Mouse (Mus musculus): ENCODE measurements around the gene Ppp1r14c.
"Not testable (repeated sequence)": the region's sequence is repeated elsewhere in the genome, so short reads cannot be mapped to it uniquely, and the experiment has no call there.

Ppp1r14c gene

GRCm38 (mm10) chr10:3458686-3459085 is 92.8 kb downstream of the Ppp1r14c start:
- DNase-seq (ENCODE audit: extremely low read depth, insufficient read length, low spot score): no peak

GRCm38 (mm10) chr10:3460841-3461240 is 95.0 kb downstream of the Ppp1r14c start:
- no peak for DNase-seq (ENCODE audit: extremely low read depth, insufficient read length, low spot score)

GRCm38 (mm10) chr10:3466135-3466626 is 100.3 kb downstream of the Ppp1r14c start:
- DNase-seq (ENCODE audit: extremely low read depth, insufficient read length, low spot score): peak; percentile 45

GRCm38 (mm10) chr10:3468590-3468989 is 102.7 kb downstream of the Ppp1r14c start:
- no peak for DNase-seq (ENCODE audit: extremely low read depth, insufficient read length, low spot score)

GRCm38 (mm10) chr10:3476611-3477010 is 110.8 kb downstream of the Ppp1r14c start:
- DNase-seq (ENCODE audit: extremely low read depth, insufficient read length, low spot score): peak; percentile 56

GRCm38 (mm10) chr10:3479772-3480171 is 113.9 kb downstream of the Ppp1r14c start:
- no peak for DNase-seq (ENCODE audit: extremely low read depth, insufficient read length, low spot score)

GRCm38 (mm10) chr10:3490052-3490451 is 124.2 kb downstream of the Ppp1r14c start:
- DNase-seq (ENCODE audit: extremely low read depth, insufficient read length, low spot score): no peak

- DNase-seq (ENCODE audit: extremely low read depth, insufficient read length, low spot score): no peak
Observed at GRCm38 (mm10) chr10:3496791-3497190, 130.9 kb downstream of the Ppp1r14c start.

GRCm38 (mm10) chr10:3500846-3501245 is 135.0 kb downstream of the Ppp1r14c start:
- not testable (repeated sequence) for DNase-seq (ENCODE audit: extremely low read depth, insufficient read length, low spot score)

GRCm38 (mm10) chr10:3507484-3508221 is 141.8 kb downstream of the Ppp1r14c start:
- peak; percentile 28 for DNase-seq (ENCODE audit: extremely low read depth, insufficient read length, low spot score)

GRCm38 (mm10) chr10:3508222-3508588 is 142.3 kb downstream of the Ppp1r14c start:
- no peak for DNase-seq (ENCODE audit: extremely low read depth, insufficient read length, low spot score)

- DNase-seq (ENCODE audit: extremely low read depth, insufficient read length, low spot score): no peak
Observed at GRCm38 (mm10) chr10:3508746-3509145, 142.9 kb downstream of the Ppp1r14c start.

- DNase-seq (ENCODE audit: extremely low read depth, insufficient read length, low spot score): no peak
Observed at GRCm38 (mm10) chr10:3509663-3510277, 143.9 kb downstream of the Ppp1r14c start.

- no peak for DNase-seq (ENCODE audit: extremely low read depth, insufficient read length, low spot score)
Observed at GRCm38 (mm10) chr10:3510486-3510885, 144.6 kb downstream of the Ppp1r14c start.

- no peak for DNase-seq (ENCODE audit: extremely low read depth, insufficient read length, low spot score)
Observed at GRCm38 (mm10) chr10:3511401-3511800, 145.5 kb downstream of the Ppp1r14c start.

- no peak for DNase-seq (ENCODE audit: extremely low read depth, insufficient read length, low spot score)
Observed at GRCm38 (mm10) chr10:3512620-3513305, 146.9 kb downstream of the Ppp1r14c start.

- no peak for DNase-seq (ENCODE audit: extremely low read depth, insufficient read length, low spot score)
Observed at GRCm38 (mm10) chr10:3513947-3514346, 148.1 kb downstream of the Ppp1r14c start.

Measured in 3134 (cell line).